12 mouse cellular contexts compared by ENCODE assay signal in genomic region chr4:32327626-32328025, GRCm38 (mm10).
A peak's percentile ranks its signal among the peaks of the same experiment; 100 is the strongest.
DNase-seq lines count a peak whose midpoint lies in the region; ATAC-seq and TF ChIP-seq lines count a peak whose summit lies in the region.
"Had no signal": no experiment of that assay in that cellular context is flagged by ENCODE, and none has a peak within 500 bp of the region (broad histone marks: within the 10 kb centered on the region; RNA-seq: fewer than 3 reads in every experiment).

No protein-coding gene starts in this region.

- TF ChIP-seq POLR2A in heart, adult 2 months (IDR thresholded peaks at IDR 0.05; ENCODE audit: insufficient read depth, low read depth, low read length): no peak

- no peaks in the 10 kb centered on the region for H3K9me3 ChIP-seq in stomach, embryonic 14.5 days (ENCODE audit: control insufficient read depth, low read depth, low read length)
- H3K9me3 ChIP-seq in stomach, postnatal 0 days (ENCODE audit: control insufficient read depth, low read length): no peaks in the 10 kb centered on the region
- no peaks in the 10 kb centered on the region for H3K9me3 ChIP-seq in intestine, embryonic 16.5 days (ENCODE audit: control insufficient read depth, low read length)

- TF ChIP-seq CTCF in heart, adult 2 months (IDR thresholded peaks at IDR 0.05): no peak
- no peak for TF ChIP-seq CTCF in stomach, postnatal 0 days (IDR thresholded peaks at IDR 0.05; ENCODE audit: low read depth)

- no peaks in the 10 kb centered on the region for H3K79me2 ChIP-seq in heart, adult 2 months (replicated peaks; ENCODE audit: control insufficient read depth, insufficient read depth, low read length)

- peaks cover 7% of the 10 kb centered on the region for H3K4me1 ChIP-seq in heart, adult 2 months (ENCODE audit: control insufficient read depth, insufficient read depth, low read length)
- peaks cover 10% of the 10 kb centered on the region for H3K4me1 ChIP-seq in stomach, embryonic 14.5 days (ENCODE audit: control insufficient read depth, insufficient read depth, low read length)
- H3K4me1 ChIP-seq in stomach, postnatal 0 days (replicated peaks; ENCODE audit: control insufficient read depth, insufficient read depth): 0 out of 2 replicates have a peak, but pooled peaks cover 2% of the 10 kb centered on the region
- peaks cover 15% of the 10 kb centered on the region for H3K4me1 ChIP-seq in intestine, embryonic 16.5 days (ENCODE audit: control insufficient read depth, insufficient read depth, low read length)

- H3K27me3 ChIP-seq in heart, adult 2 months (ENCODE audit: control insufficient read depth, insufficient read depth, low read length): no peaks in the 10 kb centered on the region
- no peaks in the 10 kb centered on the region for H3K27me3 ChIP-seq in stomach, embryonic 14.5 days (ENCODE audit: control insufficient read depth, insufficient read depth, low read length)
- no peaks in the 10 kb centered on the region for H3K27me3 ChIP-seq in stomach, postnatal 0 days (ENCODE audit: control insufficient read depth, insufficient read depth, low read length)
- no peaks in the 10 kb centered on the region for H3K27me3 ChIP-seq in intestine, embryonic 16.5 days (replicated peaks; ENCODE audit: control insufficient read depth, insufficient read depth, low read length)

- intact Hi-C loops in heart, adult 2 months (cut with DNase I): no loop called here

- no peak for DNase-seq in heart, adult 2 months
- DNase-seq in heart, adult 9 months (ENCODE audit: low spot score in 2 of 2): no peak
- no peak for DNase-seq in stomach, postnatal 0 days (ENCODE audit: low spot score)
- DNase-seq in retina, postnatal 1 day: peak; percentile 48
- no peak for DNase-seq in urinary bladder, postnatal 4 days (ENCODE audit: low spot score in 2 of 2)
- DNase-seq: adrenal gland, postnatal 25 days; cerebellum, postnatal 10 days; right cerebral cortex, adult 18-20 months had no signal

- no peak for ATAC-seq in stomach, embryonic 14.5 days (ENCODE audit: insufficient number of reproducible peaks, insufficient read depth, low FRiP score, low read depth)
- ATAC-seq in stomach, postnatal 0 days (ENCODE audit: low FRiP score, low TSS enrichment): no peak
- ATAC-seq in intestine, embryonic 16.5 days: no peak
- ATAC-seq in CD4-positive, CD25-positive, alpha-beta regulatory T cell, adult 4 months: no peak

- no peak overlapping the region for H3K27ac ChIP-seq in heart, adult 2 months
- peak overlapping the region; percentile 45; the same call in 1 of the 2 replicates for H3K27ac ChIP-seq in stomach, embryonic 14.5 days (ENCODE audit: low read length)
- H3K27ac ChIP-seq in stomach, postnatal 0 days (replicated peaks): no peak overlapping the region
- no peak overlapping the region; the same call in 1 of the 2 replicates for H3K27ac ChIP-seq in intestine, embryonic 16.5 days (ENCODE audit: low read length)
- H3K27ac ChIP-seq: kidney, postnatal 0 days had no signal

- no peak overlapping the region for H3K4me2 ChIP-seq in stomach, embryonic 14.5 days (replicated peaks; ENCODE audit: low read depth, low read length)
- no peak overlapping the region for H3K4me2 ChIP-seq in stomach, postnatal 0 days (replicated peaks; ENCODE audit: low read depth)
- H3K4me2 ChIP-seq in intestine, embryonic 16.5 days (ENCODE audit: low read depth, low read length): no peak overlapping the region

- no peak for TF ChIP-seq EP300 in heart, adult 2 months (IDR thresholded peaks at IDR 0.05; ENCODE audit: insufficient read depth, low read depth, low read length)
- no peak for TF ChIP-seq EP300 in stomach, postnatal 0 days (optimal IDR thresholded peaks at IDR 0.05)

- no peak overlapping the region for H3K4me3 ChIP-seq in heart, adult 2 months
- no peak overlapping the region for H3K4me3 ChIP-seq in stomach, embryonic 14.5 days (ENCODE audit: low read depth, low read length)
- no peak overlapping the region for H3K4me3 ChIP-seq in stomach, postnatal 0 days (ENCODE audit: low read depth, low read length)
- H3K4me3 ChIP-seq in intestine, embryonic 16.5 days (ENCODE audit: low read length): no peak overlapping the region

- 49% methylated on average over 5 of the region's 5 CpGs for WGBS in heart, adult 2 months
- 29% methylated on average over 5 of the region's 5 CpGs for WGBS in stomach, embryonic 14.5 days
- 45% methylated on average over 5 of the region's 5 CpGs for WGBS in stomach, postnatal 0 days
- 48% methylated on average over 5 of the region's 5 CpGs for WGBS in intestine, embryonic 16.5 days

- no peaks in the 10 kb centered on the region; the same call in none of the 2 replicates for H3K36me3 ChIP-seq in heart, adult 2 months (ENCODE audit: control insufficient read depth, insufficient read depth, low read length)
- H3K36me3 ChIP-seq in stomach, embryonic 14.5 days (ENCODE audit: control insufficient read depth, insufficient read depth, low read length): no peaks in the 10 kb centered on the region
- H3K36me3 ChIP-seq in stomach, postnatal 0 days (ENCODE audit: control insufficient read depth, insufficient read depth, low read length): no peaks in the 10 kb centered on the region
- H3K36me3 ChIP-seq in intestine, embryonic 16.5 days (ENCODE audit: control insufficient read depth, insufficient read depth, low read length): no peaks in the 10 kb centered on the region

- peak overlapping the region; percentile 36; the same call in 1 of the 2 replicates for H3K9ac ChIP-seq in heart, adult 2 months (ENCODE audit: low read depth, low read length)
- H3K9ac ChIP-seq in stomach, embryonic 14.5 days (replicated peaks; ENCODE audit: low read depth, low read length): no peak overlapping the region
- no peak overlapping the region for H3K9ac ChIP-seq in stomach, postnatal 0 days (ENCODE audit: low read length)
- 0 out of 2 replicates have a peak overlapping the region, but pooled peaks have one; percentile 37 for H3K9ac ChIP-seq in intestine, embryonic 16.5 days (ENCODE audit: low read depth, low read length)

Comparison
In these comparisons a context has a peak if more than half of its experiments do, and no peak if none do; other contexts are left out.
1. H3K9ac ChIP-seq: peak in heart, adult 2 months (single experiment) and intestine, embryonic 16.5 days (single experiment); none in stomach, embryonic 14.5 days (single experiment) and stomach, postnatal 0 days (single experiment).